Mouse (Mus musculus) urinary bladder, postnatal 10 days (tissue): ENCODE measurements around the gene Cse1l.

Experiments
- DNase-seq: peaks from one replicate; pipeline ENCODE4 v3.0.0; 2022; ENCODE audit warnings: low spot score

Gene Cse1l

DNA sequence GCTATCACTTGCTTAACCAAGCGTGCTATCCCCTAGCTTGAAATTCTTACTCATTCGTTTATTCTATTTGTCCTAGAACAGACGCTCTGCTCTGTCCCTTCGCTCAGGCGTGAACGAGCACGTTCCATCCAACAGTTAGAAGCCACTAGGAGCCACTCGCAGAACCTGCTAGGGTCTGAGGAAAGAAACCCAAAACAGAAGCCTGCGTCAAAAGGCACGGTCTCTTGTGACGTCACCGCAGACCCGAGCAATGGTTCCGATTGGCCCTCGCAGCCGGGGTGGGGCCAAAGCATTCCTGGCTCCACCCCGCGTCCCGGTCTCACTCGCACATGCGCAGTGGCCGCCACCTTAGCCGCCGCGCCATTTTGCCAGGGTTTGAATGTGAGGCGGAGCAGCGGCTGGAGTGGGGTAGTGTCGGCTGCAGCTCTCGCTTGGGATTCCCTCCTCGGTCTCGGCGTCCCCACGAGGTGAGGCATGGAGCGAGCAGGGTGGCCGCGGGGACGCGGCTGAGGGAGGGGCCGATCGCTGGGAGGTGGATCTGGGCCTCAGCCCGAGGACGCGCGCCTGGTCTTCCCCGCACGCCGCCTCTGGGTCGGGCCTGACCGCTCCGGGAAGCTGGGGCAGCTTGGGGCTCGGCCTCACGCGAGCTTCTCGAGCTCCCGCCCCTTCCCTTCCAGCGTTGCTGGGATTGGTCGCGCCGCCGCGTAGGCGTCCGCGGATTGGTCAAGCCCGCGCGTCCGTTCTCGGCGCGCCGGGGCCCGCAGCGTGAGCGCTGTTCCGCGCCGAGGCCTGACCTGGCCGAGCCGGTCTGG, at the start of gene Cse1l:
Gene Cse1l, plus strand, starts transcription at position 330 of the 812 bp plus-strand sequence.
- peak; percentile 95 for DNase-seq

- DNase-seq, result no peak
Measured at GRCm38 (mm10) chr2:166856366-166856765, 49.5 kb upstream of the Cse1l start.

DNA sequence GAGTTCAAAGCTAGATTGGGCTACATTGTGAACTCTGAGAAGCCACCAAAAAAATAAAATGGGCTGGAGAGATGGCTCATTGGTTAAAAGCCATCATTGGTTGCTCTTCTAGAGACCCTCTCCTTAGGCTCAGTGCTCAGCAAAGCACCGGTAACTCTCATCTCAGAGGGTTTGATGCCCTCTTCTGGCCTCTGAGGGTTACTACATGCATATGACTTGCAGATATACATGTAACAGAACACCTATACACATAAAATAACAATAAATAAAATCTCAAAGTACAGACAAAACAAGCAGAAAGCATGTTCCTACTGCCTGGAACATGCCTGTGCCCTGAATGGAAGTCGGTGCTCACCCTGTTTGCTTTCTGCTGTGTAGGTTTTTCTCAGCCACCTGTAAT, 48.7 kb upstream of the Cse1l start:
- DNase-seq, result no peak

- DNase-seq, result no peak
Measured at GRCm38 (mm10) chr2:166859214-166859613, 46.6 kb upstream of the Cse1l start.

DNA sequence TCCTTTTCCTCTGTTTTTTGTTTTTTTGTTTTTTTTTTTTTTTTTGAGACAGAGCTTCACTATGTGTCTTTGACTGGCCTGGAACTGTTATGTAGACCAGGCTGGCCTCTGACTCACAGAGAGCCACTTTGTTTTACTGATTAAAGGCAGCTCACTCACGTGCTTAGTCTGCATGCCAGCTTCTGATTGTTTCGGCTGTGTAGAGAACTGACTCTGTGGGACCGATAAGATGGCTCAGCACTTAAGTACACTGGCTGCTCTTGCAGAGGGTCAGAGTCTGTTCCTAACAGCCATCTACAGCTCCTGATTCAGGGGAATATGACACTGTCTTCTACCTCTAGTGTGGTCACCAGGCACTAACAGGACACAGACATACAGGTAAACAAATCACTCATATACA, 43.3 kb upstream of the Cse1l start:
- no peak for DNase-seq

- DNase-seq, result no peak
Measured at GRCm38 (mm10) chr2:166865476-166865875, 40.4 kb upstream of the Cse1l start.

- no peak for DNase-seq
Measured at GRCm38 (mm10) chr2:166870271-166870865, 35.5 kb upstream of the Cse1l start.

GRCm38 (mm10) chr2:166870899-166871298, 34.9 kb upstream of the Cse1l start:
- no peak for DNase-seq

DNA sequence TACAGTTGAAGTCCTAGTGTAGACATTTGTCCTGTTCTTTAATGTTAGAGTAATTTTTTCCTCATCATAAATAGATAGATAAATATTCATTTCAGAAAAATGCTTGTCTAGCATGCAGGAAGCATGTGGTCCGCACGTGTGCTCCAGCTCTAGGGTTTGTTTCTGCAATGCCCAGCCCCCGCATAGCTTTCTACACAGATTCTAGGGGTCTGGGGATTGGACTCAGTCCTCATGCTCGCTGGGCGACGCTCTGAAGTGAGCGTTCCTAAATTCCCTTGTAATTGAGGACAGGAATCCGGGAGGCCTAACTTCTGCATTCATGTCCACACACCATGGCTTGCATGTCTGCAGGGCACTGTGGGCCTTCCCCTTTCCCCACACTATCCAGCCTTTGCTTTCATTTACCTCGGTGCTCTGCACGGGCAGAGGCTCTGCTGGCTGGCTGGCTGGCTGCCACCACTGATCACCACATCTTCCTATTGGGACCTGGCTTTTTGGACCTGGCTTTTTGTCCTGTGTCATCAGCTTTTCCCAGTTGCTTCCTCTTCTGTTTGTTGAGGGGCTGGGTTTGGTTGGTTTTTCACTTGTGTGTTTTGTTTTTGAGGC, 31.1 kb upstream of the Cse1l start:
- no peak for DNase-seq

GRCm38 (mm10) chr2:166875561-166875960, 30.3 kb upstream of the Cse1l start:
- no peak for DNase-seq

DNA sequence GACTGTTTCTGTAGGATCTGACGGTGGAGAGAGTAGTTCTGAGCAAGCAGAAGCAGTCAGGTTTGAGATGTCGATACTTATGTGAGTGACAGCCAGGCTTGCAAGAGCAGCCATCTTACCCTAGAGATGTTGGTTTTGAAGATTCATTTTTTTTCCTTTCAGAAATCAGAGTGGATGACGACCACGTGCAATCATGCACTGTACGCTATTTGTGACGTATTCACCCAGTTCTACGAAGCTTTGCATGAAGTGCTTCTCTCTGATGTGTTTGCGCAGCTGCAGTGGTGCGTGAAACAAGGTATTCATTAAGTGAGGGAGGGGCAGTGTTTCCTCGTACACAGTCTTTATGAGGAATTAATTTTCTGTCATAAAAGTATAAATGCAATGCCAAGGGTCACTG, 29.5 kb upstream of the Cse1l start:
- DNase-seq, result no peak

DNA sequence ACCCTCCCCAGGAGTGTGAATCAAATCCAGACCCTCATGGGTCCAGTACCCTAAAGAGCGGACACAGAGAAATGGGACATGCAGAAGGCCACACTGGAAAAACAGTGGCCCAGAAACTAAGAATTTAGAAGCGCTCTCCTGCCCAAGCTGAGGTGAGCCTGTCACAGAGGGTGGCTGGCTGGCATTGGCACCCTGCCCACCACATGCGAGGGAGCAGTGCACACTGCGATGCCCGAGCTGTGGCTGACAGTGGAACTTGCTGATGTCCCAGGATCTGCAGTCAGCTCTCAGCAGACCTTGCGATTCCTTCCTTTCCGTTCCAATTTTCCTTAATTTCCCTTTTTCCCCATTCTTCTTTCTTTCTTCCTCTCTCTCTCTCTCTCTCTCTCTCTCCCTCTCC, 20.8 kb upstream of the Cse1l start:
- DNase-seq, result no peak

DNA sequence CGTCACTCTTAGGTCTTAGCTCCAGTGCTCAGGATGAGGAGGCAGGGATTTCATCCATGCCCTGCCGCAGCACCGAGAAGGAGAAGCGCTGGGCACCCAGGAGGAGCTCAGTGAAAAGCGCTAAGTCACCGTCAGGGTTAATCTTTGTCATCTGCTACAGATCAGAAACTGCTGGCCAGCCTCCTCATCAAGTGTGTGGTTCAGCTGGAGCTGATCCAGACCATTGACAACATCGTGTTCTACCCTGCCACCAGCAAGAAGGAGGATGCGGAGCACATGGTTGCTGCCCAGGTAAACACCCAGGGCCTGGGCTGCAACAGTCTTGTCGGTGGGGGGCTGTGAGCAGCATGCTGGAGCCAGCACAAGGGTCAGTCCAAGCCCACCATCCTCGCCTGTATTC, 20.2 kb upstream of the Cse1l start:
- no peak for DNase-seq

DNA sequence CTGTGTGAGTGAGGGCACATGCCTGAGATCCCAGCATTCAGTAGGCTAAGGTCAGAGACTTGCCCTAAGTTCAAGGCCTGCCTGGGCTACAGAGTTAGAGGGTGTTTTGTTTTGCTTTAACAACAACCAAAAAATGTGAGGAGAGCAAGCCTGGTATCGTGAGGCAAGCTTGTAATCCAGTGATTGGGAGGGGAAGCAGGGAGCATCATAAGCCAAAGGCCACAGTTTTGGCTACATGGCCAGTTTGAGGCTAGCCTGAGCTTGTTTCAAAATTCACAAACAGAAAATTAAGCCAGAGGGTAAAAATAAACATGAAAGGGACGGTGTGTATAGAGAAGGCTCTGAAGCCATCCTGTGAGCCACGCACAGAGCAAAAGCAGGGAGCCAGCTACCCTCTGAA, 19.6 kb upstream of the Cse1l start:
- no peak for DNase-seq

- no peak for DNase-seq
Measured at GRCm38 (mm10) chr2:166887816-166888215, 18.0 kb upstream of the Cse1l start.

GRCm38 (mm10) chr2:166891366-166891880, 14.4 kb upstream of the Cse1l start:
- DNase-seq, result no peak

GRCm38 (mm10) chr2:166892158-166892680, 13.6 kb upstream of the Cse1l start:
- no peak for DNase-seq

DNA sequence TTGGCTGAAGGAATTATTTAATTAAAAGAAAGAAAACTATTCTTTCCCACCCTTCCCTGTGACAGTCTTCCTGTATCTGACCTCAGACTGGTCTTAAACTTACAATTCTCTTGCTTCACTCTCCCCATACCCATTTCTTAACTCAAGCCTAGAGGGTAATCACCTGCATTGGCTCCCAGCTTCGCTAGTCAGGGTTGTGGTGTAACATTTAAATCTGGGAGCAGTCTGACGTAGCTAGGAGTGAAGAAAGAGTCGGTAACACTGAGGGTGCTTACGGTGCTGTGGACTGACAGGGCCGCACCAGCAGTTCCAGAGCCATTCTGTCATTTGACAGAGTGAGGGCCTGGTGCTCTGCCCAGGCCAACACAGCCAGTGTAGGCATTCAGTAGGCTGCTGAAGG, 12.8 kb upstream of the Cse1l start:
- no peak for DNase-seq

DNA sequence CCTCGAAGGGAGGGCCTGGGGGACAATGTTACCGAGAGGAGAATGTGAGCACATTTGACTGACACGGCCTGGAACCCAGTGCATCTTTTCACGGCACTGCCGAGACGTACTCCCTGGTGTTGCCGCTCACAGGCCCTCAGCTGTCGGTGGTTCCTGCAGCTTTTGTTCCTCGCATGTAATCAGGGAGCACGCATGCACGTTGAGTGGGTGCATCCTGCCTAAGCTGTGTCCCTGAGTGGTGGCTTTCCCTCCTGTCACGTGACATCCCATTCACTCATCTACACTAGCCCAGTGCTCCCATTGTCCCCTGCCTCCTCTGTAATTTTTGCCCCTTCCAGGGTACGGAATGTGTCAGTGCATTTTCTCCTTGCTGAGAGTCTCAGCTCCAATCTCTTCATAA, 9.5 kb upstream of the Cse1l start:
- DNase-seq, result no peak

GRCm38 (mm10) chr2:166896974-166897373, 8.9 kb upstream of the Cse1l start:
- DNase-seq, result no peak

DNA sequence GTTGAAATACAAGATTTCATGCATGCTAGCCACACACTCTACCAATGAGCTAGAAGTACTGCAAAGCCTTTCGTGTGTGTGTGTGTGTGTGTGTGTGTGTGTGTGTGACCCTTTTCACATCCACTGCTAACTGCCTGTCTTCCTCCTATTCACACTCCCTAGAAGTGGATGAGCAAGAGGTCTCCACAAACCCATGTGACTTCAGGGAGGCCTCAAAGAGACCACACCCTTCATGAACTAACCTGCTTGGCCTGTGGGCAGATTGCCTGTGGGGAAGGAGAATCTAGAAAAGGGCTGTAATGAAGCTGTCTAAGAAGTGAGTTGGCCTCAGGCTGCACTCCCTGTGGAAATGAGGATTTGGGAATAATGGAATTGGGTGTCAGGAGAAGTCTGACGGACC, 6.7 kb upstream of the Cse1l start:
- DNase-seq, result no peak

- DNase-seq, result no peak
Measured at GRCm38 (mm10) chr2:166899746-166900145, 6.1 kb upstream of the Cse1l start.
